Mouse (Mus musculus): Measurements from ENCODE around the gene 4930432K21Rik.

4930432K21Rik gene

DNA sequence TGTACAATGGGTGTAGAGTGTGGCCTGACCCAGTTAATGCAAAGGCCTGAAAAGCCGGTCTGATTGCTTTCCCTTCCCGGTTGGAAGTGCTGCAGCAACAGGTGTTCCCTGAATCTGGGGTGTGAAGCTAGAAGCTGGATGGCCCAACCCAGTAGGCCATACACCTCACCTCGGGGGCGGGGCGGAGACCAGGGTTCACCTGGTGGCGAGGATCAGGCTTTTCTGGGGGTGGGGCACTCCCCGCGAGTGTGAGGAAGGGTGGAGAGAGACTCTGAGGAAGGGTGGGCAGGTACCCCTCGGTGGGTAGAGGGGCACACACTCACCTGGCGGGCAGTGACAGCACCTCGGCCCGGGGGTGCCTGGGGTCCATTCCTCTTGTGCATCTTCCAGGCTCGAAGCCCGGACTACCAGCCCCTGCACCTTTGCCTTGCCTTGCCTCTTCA, 480 bp upstream of the 4930432K21Rik start:
- no peak for DNase-seq (ENCODE audit: inconsistent ontology term)

DNA sequence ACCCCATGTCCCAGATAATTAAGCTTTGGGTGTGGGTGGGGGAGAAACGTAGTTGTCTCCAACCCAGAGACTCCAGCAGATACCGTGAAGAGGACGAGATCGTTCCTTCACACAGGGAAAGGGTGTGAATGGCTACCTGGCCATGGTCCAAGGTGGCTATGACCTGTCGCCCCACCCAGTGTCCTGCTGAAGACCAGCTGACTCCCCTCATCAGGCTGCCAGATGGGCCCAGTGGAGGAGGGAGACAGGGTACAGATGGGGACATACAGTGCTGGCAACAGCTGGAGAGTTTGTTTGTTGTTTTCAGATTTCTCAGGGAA, 666 bp downstream of the 4930432K21Rik start:
- no peak for DNase-seq (ENCODE audit: inconsistent ontology term)

DNA sequence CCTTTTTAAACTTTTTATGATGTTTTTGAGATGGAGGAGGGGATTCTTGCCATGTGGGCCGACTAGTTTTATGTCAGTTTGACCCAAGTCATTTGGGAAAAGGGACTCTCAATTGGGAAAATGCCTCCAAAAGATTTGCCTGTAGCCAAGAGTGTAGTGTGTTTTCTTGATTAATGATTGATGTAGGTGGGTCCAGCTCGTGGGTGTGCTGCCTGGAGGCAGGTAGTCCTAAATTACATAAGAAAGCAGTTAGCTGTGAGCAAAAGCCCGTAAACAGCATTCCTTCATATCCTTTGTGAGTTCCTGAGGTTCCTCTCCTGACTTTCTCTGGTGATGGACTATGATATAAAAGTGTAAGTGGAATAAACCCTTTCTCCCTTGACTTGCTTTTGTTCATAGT, 1.4 kb downstream of the 4930432K21Rik start:
- DNase-seq (ENCODE audit: inconsistent ontology term) = no peak

DNA sequence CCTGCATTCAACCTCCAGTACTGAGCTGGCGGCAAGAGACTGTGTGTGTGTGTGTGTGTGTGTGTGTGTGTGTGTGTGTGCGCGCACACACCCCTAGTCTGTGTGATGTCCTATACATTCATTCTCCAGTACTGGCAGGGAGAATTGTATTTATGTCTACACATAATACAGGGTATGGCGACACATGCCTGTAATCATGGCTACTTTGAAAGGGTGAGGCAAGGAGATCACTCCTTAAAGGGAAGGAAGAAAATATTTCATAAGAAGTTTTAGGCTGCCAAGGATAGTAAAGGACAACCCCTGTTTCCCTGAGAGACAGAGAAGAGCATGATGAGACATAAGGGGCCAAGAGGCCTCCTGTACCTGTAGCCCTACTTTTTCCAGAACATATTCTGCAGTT, 9.8 kb downstream of the 4930432K21Rik start:
- DNase-seq (ENCODE audit: inconsistent ontology term) = no peak

DNA sequence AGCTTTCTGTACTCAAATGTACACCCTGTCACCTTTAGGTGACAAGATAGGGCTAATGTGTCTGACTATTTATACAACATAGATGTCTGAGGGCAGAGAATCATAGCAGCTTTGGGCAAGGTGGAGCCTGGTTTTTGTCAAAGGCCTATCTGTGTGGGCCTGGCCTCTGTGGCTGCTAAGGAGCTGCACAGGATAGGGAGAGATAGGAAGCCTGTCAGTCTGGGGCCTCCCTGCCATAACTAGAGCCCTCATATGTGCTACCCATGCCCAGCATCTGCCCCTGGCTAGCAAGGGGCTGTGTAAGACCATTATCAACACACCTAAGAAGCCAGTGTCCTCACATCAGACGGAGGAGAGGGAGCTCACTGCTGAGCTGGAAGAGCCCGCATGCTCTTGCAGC, 19.9 kb downstream of the 4930432K21Rik start:
- no peak for DNase-seq (ENCODE audit: inconsistent ontology term)

DNA sequence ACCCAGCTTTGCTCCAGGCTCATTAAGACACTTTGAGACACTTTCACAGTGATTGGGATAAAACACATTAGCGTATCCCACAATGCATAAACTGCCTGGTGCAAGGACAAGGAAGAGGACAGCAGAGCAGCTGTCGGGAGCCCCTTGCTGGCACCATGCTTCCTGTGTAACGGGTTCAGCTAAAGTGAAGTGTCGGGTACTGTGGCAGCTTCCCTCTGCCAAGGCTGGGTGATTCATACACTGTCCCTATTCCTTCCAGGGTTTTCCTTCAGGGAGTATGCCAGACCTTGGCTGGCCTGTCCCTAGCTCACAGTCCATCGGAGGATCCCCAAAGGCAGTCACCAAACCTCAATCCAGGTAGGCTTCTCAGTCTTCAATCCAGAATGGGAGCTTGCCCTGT, 22.3 kb downstream of the 4930432K21Rik start:
- DNase-seq (ENCODE audit: inconsistent ontology term) = no peak

DNA sequence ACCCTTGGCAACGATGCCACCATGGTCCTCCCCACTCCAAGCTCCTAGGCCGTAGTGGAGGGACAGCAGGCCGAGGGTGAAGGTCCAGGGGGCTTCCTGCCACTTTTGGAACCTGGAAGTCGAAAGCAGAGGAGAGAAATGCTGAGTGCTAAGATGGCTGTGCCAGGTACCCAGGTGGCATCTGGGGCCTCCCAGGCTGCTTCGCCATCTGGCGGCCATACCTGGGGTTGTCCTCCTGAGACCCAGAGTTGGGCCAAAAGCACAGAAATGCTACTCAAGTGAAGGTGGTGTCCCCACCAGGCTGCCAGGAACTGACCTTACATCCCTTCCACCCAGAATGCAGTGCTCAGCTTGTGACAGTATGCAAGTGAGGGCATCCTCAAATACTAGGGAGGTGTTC, 26.0 kb downstream of the 4930432K21Rik start:
- DNase-seq (ENCODE audit: inconsistent ontology term) = no peak

DNA sequence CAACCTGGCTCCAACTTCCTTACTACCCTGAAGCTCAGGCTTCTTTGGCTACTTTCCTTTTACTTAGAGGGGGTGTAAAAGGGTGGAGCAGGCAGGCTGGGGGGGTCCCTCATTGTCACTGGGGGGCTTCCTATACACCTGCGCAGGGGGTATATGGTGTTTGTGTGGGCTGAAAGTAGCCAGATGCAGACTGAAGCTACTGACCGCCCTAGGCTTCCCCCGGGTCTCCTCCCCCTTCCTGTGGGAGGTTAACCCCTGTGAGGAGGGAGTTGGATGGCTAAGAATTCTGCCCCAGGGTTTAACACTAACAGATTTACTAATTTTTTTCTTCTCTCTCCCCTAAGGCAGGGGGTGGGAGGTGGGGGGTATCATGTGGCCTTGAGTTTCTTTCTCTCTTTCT, 28.7 kb downstream of the 4930432K21Rik start:
- DNase-seq (ENCODE audit: inconsistent ontology term) = no peak

DNA sequence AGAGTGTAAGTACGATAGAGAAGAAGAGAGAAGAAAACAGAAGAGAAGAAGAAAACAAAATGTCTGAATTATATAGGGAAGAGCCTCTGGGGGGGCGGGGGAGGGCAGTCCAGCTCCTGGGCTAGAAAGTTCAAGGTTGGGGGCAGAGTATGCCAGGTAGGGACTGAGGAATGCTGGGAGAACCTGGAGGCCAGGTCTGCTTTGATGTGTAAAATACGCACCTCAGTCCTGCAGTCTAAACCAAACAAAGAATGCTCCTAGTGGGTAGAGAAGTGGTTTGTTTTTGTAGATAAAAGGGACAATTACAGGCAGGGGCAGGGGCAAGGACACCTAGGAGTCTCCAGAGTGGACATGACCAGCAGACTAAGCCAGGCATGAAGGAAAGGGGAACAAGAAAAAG, 29.6 kb downstream of the 4930432K21Rik start:
- DNase-seq (ENCODE audit: inconsistent ontology term) = no peak

DNA sequence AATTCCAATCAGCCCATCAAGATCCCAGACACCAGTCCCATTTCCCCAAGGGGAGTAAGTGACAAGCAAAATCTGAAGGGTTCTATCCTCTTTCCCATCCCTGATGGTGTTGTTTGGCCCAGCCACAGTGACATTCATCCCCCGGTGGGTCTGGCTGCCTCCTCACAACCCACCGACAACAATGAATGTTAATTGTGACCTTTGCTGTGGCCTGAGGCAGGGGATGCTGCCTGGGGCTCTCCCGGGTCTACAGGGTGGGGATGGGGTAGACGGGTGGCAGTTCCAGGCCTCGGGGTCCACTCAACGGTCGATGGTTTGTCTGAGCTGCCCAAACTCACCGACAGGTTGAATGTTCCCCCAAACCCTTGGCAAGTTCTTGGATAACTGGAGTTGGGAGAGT, 30.8 kb downstream of the 4930432K21Rik start:
- no peak for DNase-seq (ENCODE audit: inconsistent ontology term)

DNA sequence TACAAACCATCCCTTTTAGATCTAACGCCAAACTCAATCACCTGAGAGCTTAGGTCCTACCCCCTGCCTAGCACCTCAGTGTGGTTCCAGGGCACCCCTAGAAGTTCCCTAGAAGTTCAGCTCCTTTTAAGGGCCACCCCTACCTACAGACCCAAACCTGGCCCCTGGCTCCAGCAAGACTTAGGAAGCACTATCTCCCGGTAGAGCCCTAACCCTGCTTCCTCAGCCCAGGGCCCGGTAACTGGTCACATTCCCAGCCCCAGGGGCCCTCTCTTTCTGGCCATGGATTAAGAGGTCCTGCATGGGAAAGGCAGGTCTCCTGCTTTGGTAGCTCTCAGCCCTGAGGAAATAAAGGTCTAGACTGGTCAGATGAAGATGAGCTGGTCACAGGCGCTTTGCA, 32.1 kb downstream of the 4930432K21Rik start:
- no peak for DNase-seq (ENCODE audit: inconsistent ontology term)

DNA sequence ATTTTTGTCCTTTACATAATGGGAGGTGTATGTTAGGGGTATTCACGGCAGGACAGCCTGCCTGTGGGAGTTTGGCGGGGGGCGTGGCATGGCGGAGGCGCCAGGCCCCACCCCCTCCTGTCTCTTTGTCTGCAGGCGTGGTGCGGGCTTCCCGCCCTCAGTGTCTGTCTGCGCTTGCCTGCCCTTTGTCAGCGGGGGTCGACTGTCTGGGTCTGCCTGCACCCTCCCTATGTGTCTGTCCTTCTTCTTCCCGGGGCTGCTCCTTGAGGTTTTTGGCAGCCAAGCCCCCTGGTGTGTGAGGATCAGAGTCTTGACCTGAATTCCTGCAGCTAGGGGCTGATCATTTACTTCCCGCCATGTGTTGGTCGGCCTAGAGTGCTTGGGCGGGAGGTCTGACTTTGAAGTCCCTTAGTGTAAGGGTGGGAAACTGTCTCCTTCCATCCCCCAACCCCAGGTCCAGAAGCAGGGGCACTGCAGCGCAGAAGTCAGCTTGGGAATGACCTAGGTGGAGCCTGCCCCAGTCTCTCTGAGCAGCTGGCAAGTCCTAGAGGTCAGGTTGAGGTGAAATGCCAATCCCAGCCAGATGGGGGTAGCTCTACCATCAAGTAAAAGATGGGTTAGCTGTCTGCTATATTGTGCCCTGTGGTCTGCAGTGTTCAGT, 32.8 kb downstream of the 4930432K21Rik start:
- DNase-seq (ENCODE audit: inconsistent ontology term) = peak; percentile 46

DNA sequence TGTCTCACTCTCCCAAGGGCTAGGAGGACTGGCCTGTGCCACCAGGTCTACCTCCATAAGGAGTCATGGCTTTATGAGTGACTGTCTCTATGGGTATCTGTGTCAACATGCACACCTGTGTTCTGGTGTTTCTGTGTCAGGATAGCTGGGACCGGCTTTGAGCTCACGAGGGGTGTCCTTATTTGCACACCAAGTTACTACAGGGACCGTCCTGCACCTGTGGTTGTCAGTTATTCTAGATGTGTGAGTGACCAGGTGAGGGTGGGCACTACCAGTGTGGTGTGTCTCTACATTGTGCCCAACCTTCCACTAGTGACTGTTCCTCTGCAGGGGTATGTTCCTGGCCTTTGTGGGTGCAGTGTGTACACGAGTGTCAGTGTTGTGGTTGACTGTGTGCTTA, 35.0 kb downstream of the 4930432K21Rik start:
- DNase-seq (ENCODE audit: inconsistent ontology term) = no peak

DNA sequence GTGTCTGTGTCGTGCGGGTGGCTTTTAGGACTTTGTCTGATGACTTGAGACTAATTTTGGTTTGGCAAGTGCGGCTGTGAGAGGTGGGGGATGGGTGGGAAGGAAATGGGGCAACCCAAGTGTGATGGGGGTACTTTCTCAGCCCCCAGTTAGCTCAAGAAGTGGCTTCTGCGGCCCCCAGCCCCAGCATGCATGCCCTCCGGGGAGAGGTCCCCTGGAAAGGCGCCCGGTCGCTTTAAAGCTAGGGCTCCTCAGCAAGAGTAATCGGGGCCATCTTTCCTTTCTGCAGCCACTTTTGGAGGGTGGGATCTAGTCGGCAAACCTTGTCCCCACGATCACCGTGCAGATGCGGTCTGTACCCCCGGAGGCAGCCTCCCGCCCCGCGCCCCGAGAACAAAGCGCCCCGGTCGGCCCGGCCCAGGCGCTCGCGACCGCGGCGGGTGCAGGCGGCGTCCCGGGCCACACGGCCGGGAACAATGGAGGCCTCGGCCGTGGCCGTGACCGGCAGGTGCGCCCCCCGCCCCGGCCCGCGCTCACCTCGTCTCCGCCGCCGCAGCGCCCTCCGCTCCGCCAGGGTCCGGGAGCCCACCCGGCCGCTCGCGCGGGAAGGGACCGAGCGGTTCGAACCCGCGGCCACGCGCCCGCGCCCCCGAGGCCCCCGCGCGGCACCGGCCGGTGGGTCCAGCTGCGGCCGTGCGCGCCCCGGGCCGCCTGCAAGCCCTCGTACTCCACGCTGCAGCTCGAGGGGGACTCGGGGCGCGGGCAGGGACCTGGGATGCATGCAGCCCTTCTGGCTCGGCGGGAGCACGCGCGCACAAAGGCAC, 35.6 kb downstream of the 4930432K21Rik start:
- DNase-seq (ENCODE audit: inconsistent ontology term) = no peak

DNA sequence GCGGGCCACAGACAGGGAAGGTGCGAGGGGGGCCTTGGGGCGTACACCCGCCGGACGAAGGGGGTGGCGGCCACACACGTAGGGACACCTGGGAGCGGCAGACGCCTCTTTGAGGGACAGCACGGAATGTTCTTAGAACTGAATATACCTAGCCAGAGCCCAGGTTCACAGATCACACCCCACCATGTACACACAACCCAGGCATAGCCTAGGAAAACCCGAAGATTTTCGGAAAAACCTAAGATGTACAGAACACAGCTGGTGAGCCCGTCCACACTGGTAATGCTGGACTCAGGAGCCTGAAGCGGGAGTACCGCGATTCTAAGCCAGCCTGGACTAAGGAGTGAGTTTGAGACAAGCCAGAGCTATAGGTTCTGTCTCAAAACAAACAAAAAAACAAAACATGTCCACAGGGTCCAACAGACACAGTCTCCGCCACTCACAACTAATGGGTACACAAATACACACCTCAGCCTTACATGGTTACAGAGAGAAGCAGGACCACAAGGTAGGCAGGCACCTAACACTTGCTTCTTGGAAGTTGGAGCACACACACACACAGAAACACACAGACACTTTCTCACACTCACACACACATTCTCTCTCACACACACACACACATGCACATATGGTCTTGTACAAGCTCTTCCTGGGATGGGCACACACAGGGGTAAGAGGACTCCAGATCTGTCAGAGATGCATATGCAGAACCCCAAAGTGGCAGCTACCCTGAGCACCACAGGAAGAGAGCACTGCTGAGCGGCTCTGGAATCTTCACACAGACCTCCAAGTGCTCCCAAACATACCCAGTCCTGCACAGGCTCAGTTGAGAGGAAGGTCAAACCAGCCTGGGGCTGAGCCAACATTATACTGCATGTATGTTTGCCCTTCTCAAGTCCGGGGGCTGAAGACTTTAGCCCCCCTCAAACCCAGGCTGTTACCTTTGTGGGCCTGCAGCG, 36.5 kb downstream of the 4930432K21Rik start:
- no peak for DNase-seq (ENCODE audit: inconsistent ontology term)

DNA sequence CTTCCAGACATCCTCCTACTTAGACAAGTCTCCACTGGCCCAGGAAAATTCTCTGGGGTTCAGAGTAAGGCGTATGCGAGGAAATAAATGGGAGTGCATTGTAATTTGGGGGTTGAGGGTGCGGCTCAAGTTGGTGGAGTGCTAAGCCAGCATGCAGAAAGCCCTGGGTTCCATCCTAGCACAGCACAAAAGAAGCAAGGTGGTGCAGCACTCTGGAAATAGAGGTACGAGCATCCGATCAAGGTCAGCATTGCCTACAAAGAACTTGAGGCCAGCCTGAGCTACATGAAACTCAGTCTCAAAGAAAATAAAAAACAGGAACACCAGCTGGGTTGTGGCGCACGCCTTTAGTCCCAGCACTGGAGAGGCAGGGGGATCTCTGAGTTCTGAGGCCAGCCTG, 37.3 kb downstream of the 4930432K21Rik start, which contains the start of gene Nanos3:
Gene Nanos3, minus strand, starts transcription at position 101 of the 400 bp plus-strand sequence.
- no peak for DNase-seq (ENCODE audit: inconsistent ontology term)

DNA sequence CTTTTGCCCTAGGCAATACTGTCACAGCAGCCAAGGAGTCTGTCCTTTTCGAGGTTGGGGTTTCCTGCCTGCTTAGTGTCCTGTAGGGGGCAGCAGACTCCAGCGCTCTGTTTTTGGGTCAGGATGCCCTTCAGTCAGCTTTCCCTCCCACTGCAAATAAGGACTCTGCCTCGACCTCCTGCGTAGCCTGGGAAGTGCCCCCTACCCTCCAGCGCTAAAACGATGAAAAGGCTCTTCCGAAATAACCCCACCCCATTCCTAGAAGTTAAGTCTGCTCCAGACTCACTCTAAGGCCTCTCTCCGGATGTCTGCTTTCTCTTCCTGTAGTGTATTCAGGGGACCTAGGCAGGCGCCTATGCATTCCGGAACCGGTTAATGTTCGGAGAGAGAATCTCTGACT, 38.7 kb downstream of the 4930432K21Rik start:
- peak; percentile 83 for DNase-seq (ENCODE audit: inconsistent ontology term)

DNA sequence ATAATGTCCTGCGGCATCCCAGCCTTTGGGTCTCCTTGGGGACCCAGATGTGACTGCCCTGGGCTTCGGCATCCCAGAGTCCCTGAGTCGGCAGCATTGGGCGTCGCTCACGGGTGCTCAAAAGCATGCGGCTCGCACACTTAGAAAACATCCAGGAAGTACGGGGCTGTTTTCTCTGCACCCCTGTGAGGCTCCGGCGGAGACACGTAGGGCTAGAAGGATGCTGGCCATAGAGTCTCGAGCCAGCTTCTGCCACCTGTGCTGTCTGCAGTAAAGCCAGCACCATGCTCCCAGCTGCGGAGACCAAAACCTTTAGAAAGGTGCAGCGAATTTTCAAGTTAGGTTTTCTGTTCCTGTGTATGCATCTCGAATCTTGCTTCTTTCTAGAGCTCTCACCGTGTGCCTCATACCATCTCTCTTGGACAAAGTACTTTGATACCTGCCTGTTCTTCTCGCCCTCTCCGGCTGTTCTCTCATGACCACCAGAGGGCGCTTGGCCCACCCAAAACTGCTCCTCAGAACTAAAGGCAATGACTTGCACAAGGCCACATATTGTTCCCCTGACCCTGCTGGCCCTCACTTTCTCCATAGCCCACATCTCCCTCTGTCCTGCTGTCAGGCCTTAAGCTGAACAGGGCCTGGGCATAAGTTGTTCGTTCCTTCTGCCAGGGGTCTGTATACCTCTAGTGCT, 39.4 kb downstream of the 4930432K21Rik start:
- DNase-seq (ENCODE audit: inconsistent ontology term) = peak; percentile 56

DNA sequence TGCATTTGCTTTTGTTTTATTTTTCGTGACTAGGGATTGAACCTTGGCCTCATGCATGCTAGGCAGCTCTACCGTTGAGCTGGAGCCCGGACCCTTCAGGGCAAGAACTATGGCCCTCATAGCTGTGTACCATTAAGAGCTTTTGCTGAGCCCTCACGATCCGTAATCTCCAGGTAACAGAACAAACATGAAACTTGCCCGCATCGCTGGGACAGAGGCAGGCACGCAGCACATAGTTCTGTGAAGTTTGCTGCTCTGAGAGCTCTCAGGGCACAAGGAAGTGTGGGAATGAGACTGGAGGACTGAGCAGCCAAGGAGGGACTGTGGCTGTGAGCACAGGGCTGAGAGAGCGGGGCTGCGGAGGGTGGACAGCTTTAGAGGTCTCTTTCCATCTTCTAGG, 40.8 kb downstream of the 4930432K21Rik start:
- no peak for DNase-seq (ENCODE audit: inconsistent ontology term)

DNA sequence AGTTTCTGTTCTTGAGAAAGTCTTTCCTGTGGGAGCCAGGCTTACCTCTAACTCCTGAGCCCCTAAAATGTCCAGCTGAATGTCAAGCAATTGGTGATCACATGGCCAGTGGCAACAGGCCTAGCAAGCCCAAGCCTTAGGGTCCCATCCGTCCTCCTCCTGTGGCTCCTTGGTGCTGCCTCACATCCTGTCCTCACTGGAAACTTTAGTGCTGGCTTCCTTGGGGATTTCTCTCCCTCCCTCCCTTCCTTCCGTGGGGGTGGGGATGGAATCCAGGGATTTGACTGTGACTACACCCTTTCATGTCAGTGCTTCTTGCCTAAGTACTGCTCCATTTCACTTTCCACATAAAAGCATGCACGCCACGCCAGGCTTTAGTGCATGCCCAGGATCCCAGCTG, 41.8 kb downstream of the 4930432K21Rik start:
- peak; percentile 19 for DNase-seq (ENCODE audit: inconsistent ontology term)

DNA sequence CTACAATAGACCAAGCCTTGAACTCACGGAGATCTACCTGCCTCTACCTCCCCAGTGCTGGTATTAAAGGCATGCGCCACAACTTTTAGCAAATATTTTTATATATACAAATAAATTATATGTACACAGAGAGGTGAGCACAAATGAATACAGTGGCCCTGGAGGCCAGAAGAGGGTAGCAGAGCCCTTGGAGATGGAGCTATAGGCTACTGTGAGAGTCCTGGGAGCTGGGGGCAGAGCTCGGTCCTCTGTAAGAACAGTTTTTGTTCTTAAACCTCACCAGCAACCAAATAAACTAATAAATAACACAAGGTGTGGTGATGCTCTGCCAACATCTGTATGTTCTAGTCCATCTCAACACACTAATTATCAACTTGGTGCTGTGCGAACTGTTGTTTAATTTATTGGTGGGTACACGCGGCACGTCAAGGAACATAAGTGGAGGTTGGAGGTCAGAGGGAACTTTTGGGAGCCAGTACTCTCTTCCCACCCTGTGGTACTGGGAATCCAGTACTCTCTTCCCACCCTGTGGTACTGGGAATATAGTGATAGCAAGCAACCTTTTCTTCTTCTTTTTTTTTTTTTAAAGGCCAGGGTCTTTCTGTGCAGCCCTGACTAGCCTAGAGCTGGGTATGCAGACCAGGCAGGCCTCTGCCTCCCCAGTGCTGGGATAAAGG, 42.5 kb downstream of the 4930432K21Rik start:
- DNase-seq (ENCODE audit: inconsistent ontology term) = no peak
